Mouse (Mus musculus): ENCODE results near the gene Apoc2. TPM values are rescaled to one million over a fixed set of nuclear protein-coding genes. Genes with fewer than 3 reads are reported as not detected.
A peak's percentile ranks its signal among the peaks of the same experiment; 100 is the strongest.

The Apoc2 gene
- total RNA-seq, 2 experiments from 2014 or later: 3.0 to 81.8 TPM

- DNase-seq (ENCODE audit: low spot score in 2 of 2): no peak
Measured at GRCm38 (mm10) chr7:19682979-19683378, 5.2 kb upstream of the Apoc2 start.

GRCm38 (mm10) chr7:19681202-19681694 is 3.5 kb upstream of the Apoc2 start, which contains the start of the genes Gm44805 and Apoc4:
Gene Gm44805, minus strand, starts transcription at chr7:19681423.
Gene Apoc4, minus strand, starts transcription at chr7:19681479.
- DNase-seq (ENCODE audit: low spot score in 2 of 2): peak in 1 of 2 experiments; percentile 74

GRCm38 (mm10) chr7:19680702-19681101 is 3.0 kb upstream of the Apoc2 start:
- DNase-seq (ENCODE audit: low spot score in 2 of 2): no peak

- no peak for DNase-seq (ENCODE audit: low spot score in 2 of 2)
Measured at GRCm38 (mm10) chr7:19678901-19679300, 1.2 kb upstream of the Apoc2 start.

- no peak for DNase-seq (ENCODE audit: low spot score in 2 of 2)
Measured at GRCm38 (mm10) chr7:19676662-19677061, 1.1 kb downstream of the Apoc2 start.

- DNase-seq (ENCODE audit: low spot score in 2 of 2): no peak
Measured at GRCm38 (mm10) chr7:19675824-19676223, 1.9 kb downstream of the Apoc2 start.

- no peak for DNase-seq (ENCODE audit: low spot score in 2 of 2)
Measured at GRCm38 (mm10) chr7:19673083-19673699, 4.5 kb downstream of the Apoc2 start.

- DNase-seq (ENCODE audit: low spot score in 2 of 2): no peak
Measured at GRCm38 (mm10) chr7:19671511-19671910, 6.2 kb downstream of the Apoc2 start.

- peak; percentile 59 to 90 for DNase-seq (ENCODE audit: low spot score in 2 of 2)
Measured at GRCm38 (mm10) chr7:19668947-19669721, 8.6 kb downstream of the Apoc2 start.

- no peak for DNase-seq (ENCODE audit: low spot score in 2 of 2)
Measured at GRCm38 (mm10) chr7:19667434-19667833, 10.3 kb downstream of the Apoc2 start.

- no peak for DNase-seq (ENCODE audit: low spot score in 2 of 2)
Measured at GRCm38 (mm10) chr7:19666750-19667149, 11.0 kb downstream of the Apoc2 start.

GRCm38 (mm10) chr7:19664955-19665841 is 12.5 kb downstream of the Apoc2 start, which contains the start of gene Clptm1:
Gene Clptm1, minus strand, starts transcription at chr7:19665033.
- DNase-seq (ENCODE audit: low spot score in 2 of 2): peak; percentile 94 to 96

GRCm38 (mm10) chr7:19664455-19664954 is 13.2 kb downstream of the Apoc2 start:
- DNase-seq (ENCODE audit: low spot score in 2 of 2): no peak

GRCm38 (mm10) chr7:19663940-19664339 is 13.8 kb downstream of the Apoc2 start:
- DNase-seq (ENCODE audit: low spot score in 2 of 2): no peak

GRCm38 (mm10) chr7:19652614-19653013 is 25.1 kb downstream of the Apoc2 start:
- no peak for DNase-seq (ENCODE audit: low spot score in 2 of 2)

- no peak for DNase-seq (ENCODE audit: low spot score in 2 of 2)
Measured at GRCm38 (mm10) chr7:19651063-19651786, 26.5 kb downstream of the Apoc2 start.

- DNase-seq (ENCODE audit: low spot score in 2 of 2): no peak
Measured at GRCm38 (mm10) chr7:19641223-19641622, 36.5 kb downstream of the Apoc2 start.

GRCm38 (mm10) chr7:19635074-19635827 is 42.5 kb downstream of the Apoc2 start:
- no peak for DNase-seq (ENCODE audit: low spot score in 2 of 2)

GRCm38 (mm10) chr7:19634591-19634990 is 43.1 kb downstream of the Apoc2 start:
- DNase-seq (ENCODE audit: low spot score in 2 of 2): peak; percentile 29 to 43

- no peak for DNase-seq (ENCODE audit: low spot score in 2 of 2)
Measured at GRCm38 (mm10) chr7:19633855-19634254, 43.9 kb downstream of the Apoc2 start.

Data from adrenal gland, postnatal 4 days (tissue).